Mouse (Mus musculus): ENCODE measurements around the gene Flt3.
A peak's percentile ranks its signal among the peaks of the same experiment; 100 is the strongest.

GRCm38 (mm10) chr5:147317991-147318390 lies 82.3 kb downstream of the Flt3 start:
- TF ChIP-seq CTCF (conservative IDR thresholded peaks at IDR 0.05; ENCODE audit: insufficient read depth, insufficient read length, low read depth, low read length) (peak; percentile 50), POLR2A (IDR thresholded peaks at IDR 0.05; ENCODE audit: low read depth, low read length) (no peak)

Data from kidney, adult 2 months (tissue).